Mouse (Mus musculus): ENCODE measurements around the gene Spin2g. TPM values are rescaled to one million over a fixed set of nuclear protein-coding genes. Genes with fewer than 3 reads are reported as not detected.
"Not testable (repeated sequence)": the region's sequence is repeated elsewhere in the genome, so short reads cannot be mapped to it uniquely, and the experiment has no call there.

The Spin2g gene
- not detected in 2 replicates for polyA plus RNA-seq (2014; fragmentation: Nextera tagmentation; extraction: Ambion mirVana)

GRCm38 (mm10) chrX:34238633-34239032, at the start of gene Spin2g:
Spin2g (minus strand) TSS chrX:34238733.
- not testable (repeated sequence) for H3K4me3 ChIP-seq (ENCODE audit: low read length); H3K4me1 ChIP-seq (ENCODE audit: control insufficient read depth, insufficient read depth, low read length); H3K27me3 ChIP-seq (ENCODE audit: control insufficient read depth, insufficient read depth, low read length); H3K27ac ChIP-seq (ENCODE audit: low read depth, low read length); H3K9ac ChIP-seq (ENCODE audit: low read depth, low read length); ATAC-seq (ENCODE audit: low FRiP score, low TSS enrichment); H3K9me3 ChIP-seq (ENCODE audit: control insufficient read depth, low read length); H3K4me2 ChIP-seq (replicated peaks; ENCODE audit: low read depth, low read length); H3K36me3 ChIP-seq (ENCODE audit: control insufficient read depth, insufficient read depth, low read length)
- WGBS, result 83% methylated on average over 6 of the region's 6 CpGs

Other genes starting within 250 kb of the Spin2g start
- not detected in 2 replicates for gene Btbd35f9, start 77.2 kb downstream of the Spin2g start, polyA plus RNA-seq (2014; fragmentation: Nextera tagmentation; extraction: Ambion mirVana)
- gene Btbd35f8, start 211.8 kb upstream of the Spin2g start, polyA plus RNA-seq (2014; fragmentation: Nextera tagmentation; extraction: Ambion mirVana), result not detected in 2 replicates